In genomic region chr19:47988456-47988855, GRCm38 (mm10) we compare ENCODE assay signal across 9 mouse cellular contexts. TPM values are rescaled to one million over a fixed set of nuclear protein-coding genes. Genes with fewer than 3 reads are reported as not detected.
A peak's percentile ranks its signal among the peaks of the same experiment; 100 is the strongest.
DNase-seq lines count a peak whose midpoint lies in the region; ATAC-seq lines count a peak whose summit lies in the region.
"Had no signal": no experiment of that assay in that cellular context is flagged by ENCODE, and none has a peak within 500 bp of the region (broad histone marks: within the 10 kb centered on the region; RNA-seq: fewer than 3 reads in every experiment).

No protein-coding gene starts in this region.

- H3K4me3 ChIP-seq in forebrain, embryonic 12.5 days (replicated peaks): no peak overlapping the region
- no peak overlapping the region for H3K4me3 ChIP-seq in forebrain, embryonic 10.5 days
- no peak overlapping the region for H3K4me3 ChIP-seq in hindbrain, embryonic 15.5 days
- no peak overlapping the region for H3K4me3 ChIP-seq in limb, embryonic 13.5 days

- no peaks in the 10 kb centered on the region for H3K9me3 ChIP-seq in forebrain, embryonic 12.5 days
- H3K9me3 ChIP-seq in forebrain, embryonic 10.5 days: no peaks in the 10 kb centered on the region
- no peaks in the 10 kb centered on the region for H3K9me3 ChIP-seq in hindbrain, embryonic 15.5 days
- no peaks in the 10 kb centered on the region for H3K9me3 ChIP-seq in limb, embryonic 13.5 days

- 0 out of 2 replicates have a peak, but pooled peaks have one; percentile 36 for ATAC-seq in forebrain, embryonic 12.5 days (ENCODE audit: low FRiP score)
- ATAC-seq in hindbrain, embryonic 15.5 days (ENCODE audit: low FRiP score, low read depth): 0 out of 2 replicates have a peak, but pooled peaks have one; percentile 54
- 0 out of 2 replicates have a peak, but pooled peaks have one; percentile 32 for ATAC-seq in limb, embryonic 13.5 days (ENCODE audit: low FRiP score, low read depth)
- no peak for ATAC-seq in activated CD4-positive, CD25-positive, alpha-beta regulatory T cell, adult 4 months

- 40% methylated on average over 16 of the region's 16 CpGs for WGBS in forebrain, embryonic 12.5 days
- 43% methylated on average over 16 of the region's 16 CpGs for WGBS in forebrain, embryonic 10.5 days
- WGBS in hindbrain, embryonic 15.5 days: 33% methylated on average over 16 of the region's 16 CpGs
- 20% methylated on average over 16 of the region's 16 CpGs for WGBS in limb, embryonic 13.5 days

- H3K4me1 ChIP-seq in forebrain, embryonic 12.5 days: peaks cover 5% of the 10 kb centered on the region; the same call in 1 of the 2 replicates
- peaks cover 8% of the 10 kb centered on the region; the same call in 1 of the 2 replicates for H3K4me1 ChIP-seq in forebrain, embryonic 10.5 days
- peaks cover 12% of the 10 kb centered on the region for H3K4me1 ChIP-seq in hindbrain, embryonic 15.5 days (replicated peaks)
- H3K4me1 ChIP-seq in limb, embryonic 13.5 days: peaks cover 7% of the 10 kb centered on the region

- no peak overlapping the region for H3K4me2 ChIP-seq in forebrain, embryonic 12.5 days
- no peak overlapping the region for H3K4me2 ChIP-seq in hindbrain, embryonic 15.5 days
- H3K4me2 ChIP-seq in limb, embryonic 13.5 days (replicated peaks): peak overlapping the region; percentile 25; the same call in 1 of the 2 replicates

- no peak for DNase-seq in forebrain, embryonic 10.5 days (ENCODE audit: extremely low spot score, low spot score)
- peak; percentile 18 for DNase-seq in urinary bladder, postnatal 14 days (ENCODE audit: low spot score)
- DNase-seq in urinary bladder, postnatal 4 days (ENCODE audit: low spot score in 2 of 2): no peak
- DNase-seq in right cerebral cortex, postnatal 25 days: peak; percentile 45

- H3K27me3 ChIP-seq in forebrain, embryonic 12.5 days: no peaks in the 10 kb centered on the region
- no peaks in the 10 kb centered on the region for H3K27me3 ChIP-seq in forebrain, embryonic 10.5 days (ENCODE audit: poor library complexity, severe bottlenecking)
- H3K27me3 ChIP-seq in hindbrain, embryonic 15.5 days: no peaks in the 10 kb centered on the region
- H3K27me3 ChIP-seq in limb, embryonic 13.5 days: peaks cover 5% of the 10 kb centered on the region; the same call in 1 of the 2 replicates

- no peak overlapping the region for H3K9ac ChIP-seq in forebrain, embryonic 12.5 days
- H3K9ac ChIP-seq in hindbrain, embryonic 15.5 days: no peak overlapping the region
- no peak overlapping the region for H3K9ac ChIP-seq in limb, embryonic 13.5 days

- no peak overlapping the region for H3K27ac ChIP-seq in forebrain, embryonic 12.5 days
- no peak overlapping the region for H3K27ac ChIP-seq in forebrain, embryonic 10.5 days
- H3K27ac ChIP-seq in hindbrain, embryonic 15.5 days (replicated peaks): no peak overlapping the region
- H3K27ac ChIP-seq in limb, embryonic 13.5 days: no peak overlapping the region

- no peaks in the 10 kb centered on the region for H3K36me3 ChIP-seq in forebrain, embryonic 12.5 days (replicated peaks)
- no peaks in the 10 kb centered on the region for H3K36me3 ChIP-seq in forebrain, embryonic 10.5 days (replicated peaks)
- H3K36me3 ChIP-seq in hindbrain, embryonic 15.5 days: no peaks in the 10 kb centered on the region
- H3K36me3 ChIP-seq in limb, embryonic 13.5 days: no peaks in the 10 kb centered on the region

RNA-seq across cellular contexts. Expression of gene Cfap58, which starts 51.0 kb away (rescaled TPM):
- 0.09 and 0.10 TPM in 2 replicates for polyA plus RNA-seq in forebrain, embryonic 12.5 days (2016; fragmentation: Nextera tagmentation; extraction: Ambion mirVana)
- polyA plus RNA-seq in forebrain, embryonic 10.5 days (2016; fragmentation: Nextera tagmentation; extraction: Ambion mirVana): 0.06 TPM in 1 of 2 replicates, not detected in the other
- 0.63 and 0.95 TPM in 2 replicates for polyA plus RNA-seq in hindbrain, embryonic 15.5 days (2015; fragmentation: Nextera tagmentation; extraction: Ambion mirVana)
- 0.05 TPM in 1 of 2 replicates, not detected in the other for polyA plus RNA-seq in limb, embryonic 13.5 days (2015; fragmentation: Nextera tagmentation; extraction: Ambion mirVana)
- under 1 TPM in 1 of 2 experiments, not detected in 1; 0.37 TPM for polyA plus RNA-seq in activated CD4-positive, CD25-positive, alpha-beta regulatory T cell, adult 4 months (2017; shearing (Covaris generic))
- polyA plus RNA-seq: spleen, adult 2 months had no signal

Comparison
In these comparisons a context has a peak if more than half of its experiments do, and no peak if none do; other contexts are left out.
1. DNase-seq: peak in urinary bladder, postnatal 14 days (single experiment) and right cerebral cortex, postnatal 25 days (single experiment); none in forebrain, embryonic 10.5 days (single experiment) and urinary bladder, postnatal 4 days (0 of 2).